Mouse (Mus musculus): ENCODE results near the gene Rnf10. TPM values are rescaled to one million over a fixed set of nuclear protein-coding genes. Genes with fewer than 3 reads are reported as not detected.

The Rnf10 gene
- polyA plus RNA-seq, 1 experiment = 124 TPM

- peaks cover 2% of the 10 kb centered on the region; the same call in 1 of the 2 replicates for H3K4me1 ChIP-seq (ENCODE audit: control insufficient read depth, insufficient read depth, insufficient read length, low read length)
- no peak overlapping the region for H3K4me3 ChIP-seq (ENCODE audit: insufficient read depth, low read depth, low read length)
- H3K27ac ChIP-seq (replicated peaks; ENCODE audit: low read depth, low read length) = no peak overlapping the region
These were observed 21.5 kb upstream of the Rnf10 start for GRCm38 (mm10) chr5:115294173-115294572.

GRCm38 (mm10) chr5:115284735-115285134 is 12.0 kb upstream of the Rnf10 start:
- Histone ChIP-seq H3K4me1 (ENCODE audit: control insufficient read depth, insufficient read depth, insufficient read length, low read length) (no peaks in the 10 kb centered on the region), H3K4me3 (ENCODE audit: insufficient read depth, low read depth, low read length) (no peak overlapping the region)

GRCm38 (mm10) chr5:115280050-115280687 is 7.5 kb upstream of the Rnf10 start:
- H3K27ac ChIP-seq (replicated peaks; ENCODE audit: low read depth, low read length) = peak overlapping the region; percentile 90
- no peaks in the 10 kb centered on the region for H3K4me1 ChIP-seq (ENCODE audit: control insufficient read depth, insufficient read depth, insufficient read length, low read length)

More at GRCm38 (mm10) chr5:115284735-115285134, 12.0 kb upstream of the Rnf10 start:
- H3K27ac ChIP-seq (replicated peaks; ENCODE audit: low read depth, low read length) = no peak overlapping the region

DNA sequence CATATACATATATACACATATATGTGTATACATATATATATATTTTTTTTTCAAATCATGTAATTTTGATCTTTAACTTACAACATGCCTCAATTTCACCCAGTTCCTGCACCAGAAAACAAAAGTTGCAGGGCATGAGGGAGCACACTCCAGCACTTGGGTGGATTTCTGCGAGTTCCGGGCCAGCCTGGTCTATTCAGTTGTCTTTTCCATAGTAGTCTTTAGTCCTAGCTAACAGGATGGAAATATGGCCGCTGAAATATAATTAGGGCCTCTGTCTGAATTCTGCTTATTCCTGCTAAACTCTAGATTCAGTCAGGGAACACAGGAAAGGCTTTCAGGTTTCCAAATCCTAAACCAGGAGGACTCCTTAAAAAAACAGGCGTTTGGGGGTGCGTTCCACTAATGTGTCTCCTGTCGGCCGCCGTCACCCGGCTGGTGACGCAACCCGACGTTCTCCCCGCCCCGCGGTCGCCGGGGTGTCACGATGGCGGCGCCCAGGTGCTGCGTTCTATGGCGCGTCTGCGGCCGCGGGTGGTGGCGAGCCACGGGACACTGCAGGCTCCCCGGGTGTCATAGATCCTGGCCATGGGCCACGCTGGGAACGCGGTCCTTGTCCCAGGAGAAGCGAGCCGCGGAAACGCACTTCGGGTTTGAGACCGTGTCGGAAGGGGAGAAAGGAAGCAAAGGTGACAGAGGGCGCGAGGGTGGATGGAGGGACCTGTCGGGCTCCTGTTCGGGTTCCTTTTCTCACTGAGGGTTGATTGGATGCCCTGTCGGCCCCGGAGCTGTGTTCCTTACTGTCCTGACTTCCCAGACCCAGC is 6.7 kb upstream of the Rnf10 start, which contains the start of gene Coq5:
Gene Coq5, plus strand, starts transcription at position 441 of the 824 bp plus-strand sequence.
- H3K4me1 ChIP-seq (ENCODE audit: control insufficient read depth, insufficient read depth, insufficient read length, low read length) = no peaks in the 10 kb centered on the region
- peak within 1 kb of the TSS; percentile 90 for H3K4me3 ChIP-seq (ENCODE audit: insufficient read depth, low read depth, low read length)
- H3K27ac ChIP-seq (replicated peaks; ENCODE audit: low read depth, low read length) = peak within 1 kb of the TSS; percentile 90

More at GRCm38 (mm10) chr5:115280050-115280687, 7.5 kb upstream of the Rnf10 start:
- peak overlapping the region; percentile 90 for H3K4me3 ChIP-seq (ENCODE audit: insufficient read depth, low read depth, low read length)

- no peak overlapping the region for H3K27ac ChIP-seq (replicated peaks; ENCODE audit: low read depth, low read length)
- H3K4me1 ChIP-seq (ENCODE audit: control insufficient read depth, insufficient read depth, insufficient read length, low read length) = no peaks in the 10 kb centered on the region
- no peak overlapping the region for H3K4me3 ChIP-seq (ENCODE audit: insufficient read depth, low read depth, low read length)
These were observed 6.1 kb upstream of the Rnf10 start for GRCm38 (mm10) chr5:115278785-115279184.

DNA sequence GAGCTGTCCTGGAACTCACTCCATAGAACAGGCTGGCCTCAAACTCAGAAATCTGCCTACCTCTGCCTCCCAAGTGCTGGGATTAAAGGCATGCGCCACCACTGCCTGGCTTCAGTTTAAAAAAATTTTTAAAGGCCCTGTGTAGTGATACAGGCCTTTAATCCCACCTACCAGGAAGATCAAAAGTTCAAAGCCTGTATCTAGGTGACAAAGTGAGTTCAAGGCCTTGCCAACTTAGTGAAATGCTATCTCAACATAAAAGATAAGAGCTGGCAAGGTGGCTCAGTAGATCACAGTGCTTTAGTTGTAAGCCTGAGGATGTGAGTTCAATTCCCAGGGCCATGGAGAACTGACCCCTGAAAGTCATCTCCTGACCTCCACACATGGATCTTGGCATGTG is 5.4 kb upstream of the Rnf10 start:
- Histone ChIP-seq H3K4me3 (ENCODE audit: insufficient read depth, low read depth, low read length) (no peak overlapping the region), H3K27ac (replicated peaks; ENCODE audit: low read depth, low read length) (no peak overlapping the region), H3K4me1 (ENCODE audit: control insufficient read depth, insufficient read depth, insufficient read length, low read length) (no peaks in the 10 kb centered on the region)

DNA sequence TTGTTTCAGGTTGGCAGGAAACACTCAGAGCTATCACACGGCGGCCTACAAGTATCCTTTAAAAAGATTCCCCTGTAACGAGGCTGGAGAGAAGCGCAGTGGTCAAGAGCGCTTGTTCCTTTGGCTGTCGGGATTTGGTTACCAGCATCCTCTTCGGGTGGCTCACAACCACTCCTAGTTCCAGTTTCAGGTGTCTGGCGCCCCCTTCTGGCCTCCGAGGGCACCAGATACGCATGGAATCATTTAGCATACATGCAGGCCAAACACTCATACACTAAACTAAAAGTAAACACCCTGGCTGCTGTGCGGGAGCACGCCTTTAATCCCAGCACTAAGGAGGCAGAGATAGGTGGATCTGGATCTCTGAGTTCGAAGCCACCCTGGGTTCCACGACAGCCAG is 3.3 kb upstream of the Rnf10 start:
- H3K4me3 ChIP-seq (ENCODE audit: insufficient read depth, low read depth, low read length) = no peak overlapping the region
- H3K4me1 ChIP-seq (ENCODE audit: control insufficient read depth, insufficient read depth, insufficient read length, low read length) = peaks cover under 1% of the 10 kb centered on the region; the same call in 1 of the 2 replicates
- no peak overlapping the region for H3K27ac ChIP-seq (replicated peaks; ENCODE audit: low read depth, low read length)

- peaks cover 5% of the 10 kb centered on the region for H3K4me1 ChIP-seq (ENCODE audit: control insufficient read depth, insufficient read depth, insufficient read length, low read length)
- no peak overlapping the region for H3K4me3 ChIP-seq (ENCODE audit: insufficient read depth, low read depth, low read length)
- H3K27ac ChIP-seq (replicated peaks; ENCODE audit: low read depth, low read length) = no peak overlapping the region
These were observed 2.1 kb upstream of the Rnf10 start for GRCm38 (mm10) chr5:115274771-115275170.

GRCm38 (mm10) chr5:115274353-115274752 is 1.7 kb upstream of the Rnf10 start:
- H3K27ac ChIP-seq (replicated peaks; ENCODE audit: low read depth, low read length) = no peak overlapping the region
- H3K4me3 ChIP-seq (ENCODE audit: insufficient read depth, low read depth, low read length) = no peak overlapping the region
- peaks cover 9% of the 10 kb centered on the region for H3K4me1 ChIP-seq (ENCODE audit: control insufficient read depth, insufficient read depth, insufficient read length, low read length)

- Histone ChIP-seq H3K4me3 (ENCODE audit: insufficient read depth, low read depth, low read length) (no peak overlapping the region), H3K27ac (replicated peaks; ENCODE audit: low read depth, low read length) (no peak overlapping the region), H3K4me1 (ENCODE audit: control insufficient read depth, insufficient read depth, insufficient read length, low read length) (peaks cover 13% of the 10 kb centered on the region)
These were observed 944 bp upstream of the Rnf10 start for GRCm38 (mm10) chr5:115273549-115274135.

GRCm38 (mm10) chr5:115271931-115272811 is 527 bp downstream of the Rnf10 start:
- Histone ChIP-seq H3K4me1 (ENCODE audit: control insufficient read depth, insufficient read depth, insufficient read length, low read length) (peaks cover 17% of the 10 kb centered on the region), H3K4me3 (ENCODE audit: insufficient read depth, low read depth, low read length) (peak overlapping the region; percentile 86), H3K27ac (replicated peaks; ENCODE audit: low read depth, low read length) (peak overlapping the region; percentile 69)

GRCm38 (mm10) chr5:115269969-115270368 is 2.7 kb downstream of the Rnf10 start:
- Histone ChIP-seq H3K4me3 (ENCODE audit: insufficient read depth, low read depth, low read length) (no peak overlapping the region), H3K4me1 (ENCODE audit: control insufficient read depth, insufficient read depth, insufficient read length, low read length) (peaks cover 21% of the 10 kb centered on the region), H3K27ac (replicated peaks; ENCODE audit: low read depth, low read length) (no peak overlapping the region)

GRCm38 (mm10) chr5:115268266-115268665 is 4.4 kb downstream of the Rnf10 start:
- peak overlapping the region; percentile 74 for H3K27ac ChIP-seq (replicated peaks; ENCODE audit: low read depth, low read length)
- H3K4me3 ChIP-seq (ENCODE audit: insufficient read depth, low read depth, low read length) = no peak overlapping the region
- H3K4me1 ChIP-seq (ENCODE audit: control insufficient read depth, insufficient read depth, insufficient read length, low read length) = peaks cover 25% of the 10 kb centered on the region

DNA sequence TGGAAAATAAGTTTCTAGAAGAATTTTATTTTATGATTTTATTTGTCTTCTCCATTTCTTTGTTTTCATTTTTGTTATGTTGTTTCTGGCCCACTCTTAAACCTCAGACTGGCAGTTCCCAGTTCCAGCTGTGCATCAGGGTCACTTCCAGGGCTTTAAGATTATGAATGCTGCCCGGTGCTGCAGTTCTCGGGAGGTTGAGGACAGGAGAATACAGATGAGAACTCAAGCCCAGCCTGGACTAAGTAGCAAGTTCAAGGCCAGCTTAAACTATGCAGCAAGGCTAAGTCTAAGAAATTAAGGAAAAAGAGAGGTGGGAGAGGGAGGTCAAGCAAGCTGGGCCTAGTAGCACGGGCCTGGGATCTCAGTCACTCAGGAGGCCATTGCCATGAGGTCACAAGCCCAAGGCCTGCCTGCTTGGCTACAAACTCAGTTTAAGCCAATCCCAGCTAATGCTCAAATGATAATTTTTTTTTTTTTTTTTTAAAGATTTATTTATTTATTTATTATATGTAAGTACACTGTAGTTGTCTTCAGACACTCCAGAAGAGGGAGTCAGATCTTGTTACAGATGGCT is 5.1 kb downstream of the Rnf10 start:
- H3K27ac ChIP-seq (replicated peaks; ENCODE audit: low read depth, low read length) = peak overlapping the region; percentile 27
- H3K4me1 ChIP-seq (ENCODE audit: control insufficient read depth, insufficient read depth, insufficient read length, low read length) = peaks cover 25% of the 10 kb centered on the region
- H3K4me3 ChIP-seq (ENCODE audit: insufficient read depth, low read depth, low read length) = no peak overlapping the region

Measured in brown adipose tissue, adult 24 weeks (tissue).